Mouse (Mus musculus): Measurements from ENCODE around the gene Zfp541. TPM values are rescaled to one million over a fixed set of nuclear protein-coding genes. Genes with fewer than 3 reads are reported as not detected.

Gene Zfp541
- polyA plus RNA-seq, 1 experiment from 2014 or later: not detected

- Histone ChIP-seq H3K9me3 (no peaks in the 10 kb centered on the region), H3K4me3 (no peak overlapping the region), H3K36me3 (peaks cover 40% of the 10 kb centered on the region), H3K27me3 (ENCODE audit: insufficient read depth, poor library complexity, severe bottlenecking) (peaks cover 7% of the 10 kb centered on the region; the same call in 1 of the 2 replicates), H3K4me1 (peaks cover 23% of the 10 kb centered on the region), H3K27ac (no peak overlapping the region; the same call in 1 of the 2 replicates)
- no peak for DNase-seq (ENCODE audit: low spot score)
- 77% methylated on average over 9 of the region's 9 CpGs for WGBS
Measured at GRCm38 (mm10) chr7:16125829-16126228, 64.2 kb downstream of the Zfp541 start.

DNA sequence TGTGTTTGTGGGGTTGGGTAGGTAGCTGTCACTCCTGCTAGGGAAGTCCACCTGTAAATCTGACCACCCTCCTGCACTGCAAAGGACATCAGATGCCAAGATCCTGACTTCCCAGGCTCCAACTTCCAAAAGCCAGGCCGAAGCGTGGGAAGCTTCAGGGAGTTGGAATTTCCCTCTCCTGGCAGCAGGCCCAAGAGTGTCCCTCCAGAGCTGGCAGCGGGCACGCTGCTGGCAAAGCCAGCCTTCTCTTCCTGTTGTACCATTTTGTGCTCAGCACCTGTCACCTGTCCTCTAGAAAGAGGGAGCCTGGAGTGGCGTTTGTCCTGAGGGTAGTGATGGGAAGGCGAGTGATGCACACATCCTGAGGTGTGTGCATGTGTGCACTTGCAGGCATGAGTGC, 66.7 kb downstream of the Zfp541 start:
- Histone ChIP-seq H3K36me3 (peaks cover 35% of the 10 kb centered on the region), H3K27me3 (ENCODE audit: insufficient read depth, poor library complexity, severe bottlenecking) (peaks cover 25% of the 10 kb centered on the region; the same call in 1 of the 2 replicates), H3K9me3 (no peaks in the 10 kb centered on the region), H3K4me3 (no peak overlapping the region), H3K4me1 (peaks cover 38% of the 10 kb centered on the region), H3K27ac (no peak overlapping the region)
- WGBS: 70% methylated on average over 6 of the region's 6 CpGs
- DNase-seq (ENCODE audit: low spot score): no peak

DNA sequence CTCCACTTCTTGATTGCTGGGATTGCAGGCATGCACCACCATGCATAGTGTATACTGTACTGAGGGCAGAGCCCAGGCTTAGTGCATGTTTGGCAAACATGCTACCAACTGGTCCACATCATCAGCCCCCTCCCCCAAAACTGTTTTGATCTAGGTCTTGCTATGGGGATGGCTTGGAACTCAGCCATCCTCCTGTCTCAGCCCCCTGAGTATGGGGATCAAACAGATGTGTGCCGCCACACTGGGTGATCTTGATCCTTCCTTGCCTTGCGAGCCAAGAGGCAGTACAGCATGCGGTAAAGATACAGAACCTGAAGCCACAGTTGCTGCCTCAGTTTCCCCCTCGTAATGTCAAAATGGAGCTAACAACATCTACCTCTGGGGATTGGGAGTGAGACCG, 67.3 kb downstream of the Zfp541 start:
- WGBS: 50% methylated on average over 5 of the region's 5 CpGs
- Histone ChIP-seq H3K4me3 (peak overlapping the region; percentile 75), H3K4me1 (peaks cover 38% of the 10 kb centered on the region), H3K9me3 (no peaks in the 10 kb centered on the region), H3K36me3 (peaks cover 35% of the 10 kb centered on the region), H3K27ac (peak overlapping the region; percentile 87; the same call in 1 of the 2 replicates), H3K27me3 (ENCODE audit: insufficient read depth, poor library complexity, severe bottlenecking) (peaks cover 28% of the 10 kb centered on the region; the same call in 1 of the 2 replicates)
- no peak for DNase-seq (ENCODE audit: low spot score)

DNA sequence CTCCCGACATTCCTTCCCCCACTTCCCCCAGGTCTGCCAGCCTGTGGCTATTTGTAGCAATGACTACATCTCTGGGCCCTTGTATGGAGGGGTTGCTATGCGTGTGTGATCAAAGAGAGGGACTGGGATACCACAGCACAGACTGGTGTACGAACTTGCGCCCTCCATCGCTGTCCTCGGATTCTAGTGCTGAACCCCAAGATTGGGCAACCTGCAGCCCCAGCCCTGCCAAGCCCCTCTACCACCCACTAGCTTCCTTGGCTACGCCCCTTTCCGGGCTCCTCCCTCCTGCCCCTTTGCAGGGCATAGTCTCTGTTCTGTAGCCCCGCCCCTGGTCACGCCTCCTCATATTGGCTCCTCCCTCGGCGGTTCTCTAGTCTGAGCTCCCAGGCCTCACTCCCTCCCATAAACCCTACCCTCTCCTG, 67.8 kb downstream of the Zfp541 start, which contains the start of gene Slc8a2:
Gene Slc8a2, plus strand, starts transcription at position 406 of the 425 bp plus-strand sequence.
- Histone ChIP-seq H3K27ac (peak within 1 kb of the TSS; percentile 87), H3K36me3 (peaks cover 35% of the 10 kb centered on the region), H3K9me3 (no peaks in the 10 kb centered on the region), H3K27me3 (ENCODE audit: insufficient read depth, poor library complexity, severe bottlenecking) (peaks cover 31% of the 10 kb centered on the region; the same call in 1 of the 2 replicates), H3K4me1 (peaks cover 38% of the 10 kb centered on the region), H3K4me3 (peak within 1 kb of the TSS; percentile 75)
- WGBS: under 1% methylated on average over 12 of the region's 12 CpGs
- peak; percentile 95 for DNase-seq (ENCODE audit: low spot score)

GRCm38 (mm10) chr7:16129846-16130691, 68.5 kb downstream of the Zfp541 start:
- Histone ChIP-seq H3K4me3 (peak overlapping the region; percentile 75), H3K27ac (peak overlapping the region; percentile 87), H3K27me3 (ENCODE audit: insufficient read depth, poor library complexity, severe bottlenecking) (peaks cover 31% of the 10 kb centered on the region; the same call in 1 of the 2 replicates), H3K9me3 (no peaks in the 10 kb centered on the region), H3K36me3 (peaks cover 29% of the 10 kb centered on the region), H3K4me1 (peaks cover 38% of the 10 kb centered on the region)
- 2% methylated on average over 37 of the region's 38 CpGs for WGBS
- DNase-seq (ENCODE audit: low spot score): peak; percentile 88

GRCm38 (mm10) chr7:16130956-16131634, 69.5 kb downstream of the Zfp541 start:
- peak overlapping the region; percentile 75 for H3K4me3 ChIP-seq
- no peak overlapping the region for H3K27ac ChIP-seq
- peaks cover 19% of the 10 kb centered on the region for H3K36me3 ChIP-seq
- peaks cover 38% of the 10 kb centered on the region for H3K4me1 ChIP-seq
- H3K9me3 ChIP-seq: no peaks in the 10 kb centered on the region
- 39% methylated on average over 13 of the region's 13 CpGs for WGBS
- peaks cover 31% of the 10 kb centered on the region; the same call in 1 of the 2 replicates for H3K27me3 ChIP-seq (ENCODE audit: insufficient read depth, poor library complexity, severe bottlenecking)
- DNase-seq (ENCODE audit: low spot score): no peak

DNA sequence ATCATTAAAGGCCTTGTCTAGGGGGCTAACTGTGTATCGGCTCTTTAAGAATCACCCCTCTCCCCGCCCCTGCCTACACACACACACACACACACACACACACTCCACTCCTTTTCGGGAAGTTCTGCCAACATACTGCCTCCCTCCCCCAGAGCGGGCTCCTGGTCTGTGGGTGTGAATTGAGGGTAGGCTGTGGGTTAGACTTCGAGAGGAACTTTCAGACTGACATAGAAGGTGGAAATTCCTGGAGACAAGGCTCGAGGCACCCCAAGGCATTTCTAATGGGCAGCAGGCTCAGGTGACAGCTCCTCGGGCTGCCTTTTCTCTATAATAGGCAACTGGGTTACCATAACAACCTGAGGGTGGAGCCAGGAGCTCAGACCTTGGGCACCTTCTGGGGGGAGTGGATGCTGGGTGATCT, 70.6 kb downstream of the Zfp541 start:
- H3K4me3 ChIP-seq: no peak overlapping the region
- peaks cover 31% of the 10 kb centered on the region; the same call in 1 of the 2 replicates for H3K27me3 ChIP-seq (ENCODE audit: insufficient read depth, poor library complexity, severe bottlenecking)
- H3K4me1 ChIP-seq: peaks cover 38% of the 10 kb centered on the region
- H3K36me3 ChIP-seq: peaks cover 10% of the 10 kb centered on the region
- H3K9me3 ChIP-seq: no peaks in the 10 kb centered on the region
- 16% methylated on average over 7 of the region's 7 CpGs for WGBS
- H3K27ac ChIP-seq: no peak overlapping the region
- DNase-seq (ENCODE audit: low spot score): no peak

GRCm38 (mm10) chr7:16132926-16133325, 71.3 kb downstream of the Zfp541 start:
- Histone ChIP-seq H3K4me1 (peaks cover 38% of the 10 kb centered on the region), H3K27ac (no peak overlapping the region), H3K36me3 (0 out of 2 replicates have a peak, but pooled peaks cover 4% of the 10 kb centered on the region), H3K9me3 (no peaks in the 10 kb centered on the region), H3K27me3 (ENCODE audit: insufficient read depth, poor library complexity, severe bottlenecking) (peaks cover 31% of the 10 kb centered on the region; the same call in 1 of the 2 replicates), H3K4me3 (no peak overlapping the region)
- 68% methylated on average over 3 of the region's 3 CpGs for WGBS
- DNase-seq (ENCODE audit: low spot score): no peak

GRCm38 (mm10) chr7:16133691-16134090, 72.1 kb downstream of the Zfp541 start:
- whole genome bisulfite sequencing: 82% methylated on average over 9 of the region's 9 CpGs

DNA sequence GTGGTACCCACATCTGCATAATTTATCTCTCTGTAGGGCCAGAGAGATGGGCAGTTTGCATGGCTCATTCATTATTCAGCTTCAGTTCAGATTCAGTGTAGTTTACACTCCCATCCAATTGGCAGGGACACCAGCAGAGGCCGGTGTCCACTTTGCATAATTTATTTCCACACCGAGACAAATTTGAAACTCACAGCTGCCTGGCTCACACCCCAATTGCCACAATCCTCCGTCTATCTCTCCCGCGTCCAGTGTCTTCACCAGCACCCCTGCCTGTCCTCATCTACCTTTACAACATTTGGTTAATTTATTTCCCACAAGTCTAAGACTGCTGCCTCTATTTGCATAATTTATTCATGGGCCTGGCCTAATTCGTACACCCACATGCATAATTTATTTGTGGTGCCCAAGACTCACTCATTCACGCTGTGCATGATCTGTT, 73.4 kb downstream of the Zfp541 start:
- WGBS: 64% methylated on average over 7 of the region's 7 CpGs
- Histone ChIP-seq H3K4me3 (no peak overlapping the region), H3K36me3 (0 out of 2 replicates have a peak, but pooled peaks cover 4% of the 10 kb centered on the region), H3K9me3 (no peaks in the 10 kb centered on the region), H3K27ac (no peak overlapping the region), H3K27me3 (ENCODE audit: insufficient read depth, poor library complexity, severe bottlenecking) (peaks cover 31% of the 10 kb centered on the region; the same call in 1 of the 2 replicates), H3K4me1 (peaks cover 24% of the 10 kb centered on the region)
- DNase-seq (ENCODE audit: low spot score): no peak

More at GRCm38 (mm10) chr7:16133691-16134090, 72.1 kb downstream of the Zfp541 start:
- Histone ChIP-seq H3K27me3 (ENCODE audit: insufficient read depth, poor library complexity, severe bottlenecking) (peaks cover 31% of the 10 kb centered on the region; the same call in 1 of the 2 replicates), H3K36me3 (0 out of 2 replicates have a peak, but pooled peaks cover 4% of the 10 kb centered on the region), H3K27ac (no peak overlapping the region), H3K4me3 (no peak overlapping the region), H3K4me1 (peaks cover 37% of the 10 kb centered on the region), H3K9me3 (no peaks in the 10 kb centered on the region)
- DNase-seq (ENCODE audit: low spot score): no peak

Data from heart, embryonic 10.5 days (tissue).